7 mouse cellular contexts compared by ENCODE assay signal in the genomic region with DNA sequence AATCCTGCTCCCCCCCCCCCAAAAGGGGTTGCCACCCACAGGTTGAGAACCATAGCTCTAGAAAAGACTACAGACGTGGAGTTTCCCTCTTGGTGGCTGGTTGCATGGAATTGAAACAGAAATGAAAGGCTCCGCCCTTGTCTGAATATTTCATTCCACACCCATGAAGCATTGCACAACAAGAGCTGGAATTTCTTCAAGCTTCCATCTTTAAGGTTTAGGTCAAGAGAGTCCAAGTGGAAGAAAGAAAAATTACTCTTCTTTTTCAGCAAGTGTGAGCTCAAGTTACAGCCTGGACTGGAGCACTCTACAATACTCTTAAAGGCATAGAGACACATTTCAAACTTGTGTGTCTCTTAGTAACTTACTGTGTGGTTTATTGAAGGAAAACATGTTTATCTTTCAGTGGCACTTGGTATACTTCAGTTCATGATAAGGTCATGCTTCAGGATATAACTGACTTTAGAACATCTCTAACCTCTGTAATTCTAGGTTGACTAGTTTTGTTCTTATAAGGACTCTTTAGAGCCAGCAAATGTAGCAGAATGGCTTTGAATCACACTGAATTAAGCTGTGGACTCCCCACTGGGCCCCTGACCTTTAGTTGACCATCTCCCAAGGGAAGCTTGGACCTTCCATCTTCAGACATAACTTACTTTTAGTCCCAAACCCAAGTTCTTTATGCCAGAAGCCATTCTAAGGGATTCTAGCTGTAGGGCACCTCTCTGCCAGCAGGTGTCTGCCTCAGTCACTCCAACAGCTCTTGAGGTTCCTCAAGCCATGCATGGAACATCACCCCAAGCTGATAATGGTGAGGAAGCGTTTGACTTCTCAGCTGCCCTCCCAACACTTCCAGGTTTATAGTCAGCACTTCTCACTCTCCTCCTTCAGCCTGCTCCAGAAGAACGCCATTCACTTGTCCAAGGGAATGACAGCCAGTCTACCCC. TPM values are rescaled to one million over a fixed set of nuclear protein-coding genes. Genes with fewer than 3 reads are reported as not detected.
DNase-seq lines count a peak whose midpoint lies in the region; ATAC-seq lines count a peak whose summit lies in the region.

No protein-coding gene starts in this region.

- no peak overlapping the region for H3K9ac ChIP-seq in hindbrain, embryonic 16.5 days (ENCODE audit: low read depth, low read length)

- peak overlapping the region; percentile 99 for H3K4me3 ChIP-seq in megakaryocyte, embryonic 14.5 days (replicated peaks)
- H3K4me3 ChIP-seq in hindbrain, embryonic 16.5 days (ENCODE audit: low read length) = no peak overlapping the region

- H3K27ac ChIP-seq in hindbrain, embryonic 16.5 days (ENCODE audit: low read depth, low read length) = no peak overlapping the region

- 78% methylated on average over 4 of the region's 4 CpGs for WGBS in hindbrain, embryonic 16.5 days

- H3K4me2 ChIP-seq in hindbrain, embryonic 16.5 days (ENCODE audit: low read length) = peak overlapping the region; percentile 56

- peaks cover 61% of the 10 kb centered on the region for H3K4me1 ChIP-seq in megakaryocyte, embryonic 14.5 days
- peaks cover 6% of the 10 kb centered on the region for H3K4me1 ChIP-seq in hindbrain, embryonic 16.5 days (ENCODE audit: control insufficient read depth, insufficient read depth, low read depth, low read length)

- H3K27me3 ChIP-seq in megakaryocyte, embryonic 14.5 days (replicated peaks) = no peaks in the 10 kb centered on the region
- no peaks in the 10 kb centered on the region for H3K27me3 ChIP-seq in hindbrain, embryonic 16.5 days (replicated peaks; ENCODE audit: control insufficient read depth, insufficient read depth, low read length)

- no peak for ATAC-seq in megakaryocyte, adult 5-6 weeks (ENCODE audit: poor library complexity, severe bottlenecking)
- ATAC-seq in hindbrain, embryonic 16.5 days = no peak

- peak; percentile 48 for DNase-seq in c-Kit-negative CD71-positive TER-119-positive erythroid progenitor cells, embryonic 14.5 days (ENCODE audit: low read depth, low spot score)
- DNase-seq in lung, postnatal 14 days = peak; percentile 64
- no peak for DNase-seq in cerebellum, adult 11-12 months
- DNase-seq in right cerebral cortex, postnatal 4 days = no peak

- H3K9me3 ChIP-seq in megakaryocyte, embryonic 14.5 days = no peaks in the 10 kb centered on the region
- H3K9me3 ChIP-seq in hindbrain, embryonic 16.5 days (ENCODE audit: control insufficient read depth, low read length) = no peaks in the 10 kb centered on the region

- H3K36me3 ChIP-seq in megakaryocyte, embryonic 14.5 days (replicated peaks; ENCODE audit: low read length) = peaks cover 61% of the 10 kb centered on the region
- H3K36me3 ChIP-seq in hindbrain, embryonic 16.5 days (ENCODE audit: control insufficient read depth, insufficient read depth, low read length) = no peaks in the 10 kb centered on the region

RNA-seq across cellular contexts. Expression of gene Cd47, which starts 58.8 kb away (rescaled TPM):
- polyA plus RNA-seq in megakaryocyte, embryonic 14.5 days (2012; ENCODE audit: insufficient read depth, low replicate concordance) = 98.5 and 119 TPM in 2 replicates
- total RNA-seq in megakaryocyte, adult 5-6 weeks (2015) = 343 and 360 TPM in 2 replicates
- total RNA-seq in megakaryocyte, adult 5-6 weeks (2017) = 145 and 164 TPM in 2 replicates
- 172 and 192 TPM in 2 replicates for polyA plus RNA-seq in hindbrain, embryonic 16.5 days (2015; fragmentation: Nextera tagmentation; extraction: Ambion mirVana)

Comparison
In these comparisons a context has a peak if more than half of its experiments do, and no peak if none do; other contexts are left out.
1. DNase-seq: peak in c-Kit-negative CD71-positive TER-119-positive erythroid progenitor cells, embryonic 14.5 days (single experiment) and lung, postnatal 14 days (single experiment); none in cerebellum, adult 11-12 months (single experiment) and right cerebral cortex, postnatal 4 days (single experiment).